Mouse (Mus musculus) CH12.LX (cell line): ENCODE results near the gene Gm21958. TPM values are rescaled to one million over a fixed set of nuclear protein-coding genes. Genes with fewer than 3 reads are reported as not detected.

Source experiments
- DNase-seq: peaks from one replicate; pipeline ENCODE4 v3.0.0-alpha.2; 2013; ENCODE audit errors: extremely low read depth
- H3K27ac ChIP-seq: 2 replicates; pipeline ENCODE4 v1.5.1; 2012; ENCODE audit warnings: low read depth, mild to moderate bottlenecking, control low read depth, moderate library complexity; ENCODE audit not compliant: insufficient read depth
- H3K27me3 ChIP-seq: replicated peaks from 2 replicates; pipeline ENCODE3; 2012; ENCODE audit warnings: inconsistent platforms
- H3K36me3 ChIP-seq, 2 experiments: replicated peaks in 1 of 2; 2 replicates each; pipeline versions ENCODE3 to v1.6.1; 2012; ENCODE audit warnings: inconsistent platforms in 1 of 2, low read length in 1 of 2, mild to moderate bottlenecking in 1 of 2, mixed read lengths in 1 of 2, moderate library complexity in 1 of 2; ENCODE audit not compliant: control insufficient read depth in 1 of 2, insufficient read depth in 1 of 2
- H3K4me1 ChIP-seq, 2 experiments: 2 replicates each; pipeline ENCODE4 v1.6.1; 2012; ENCODE audit warnings: inconsistent platforms in 1 of 2, moderate library complexity in 1 of 2; ENCODE audit not compliant: insufficient read depth in 2 of 2, control insufficient read depth in 1 of 2
- H3K4me2 ChIP-seq: 2 replicates; pipeline ENCODE4 v1.6.1; 2012; ENCODE audit warnings: low read depth, mild to moderate bottlenecking, control low read depth; ENCODE audit not compliant: poor library complexity, insufficient read depth, severe bottlenecking
- H3K4me3 ChIP-seq, 3 experiments: fragments of 150-350 bp in 1 of 3; sonication (generic) in 1 of 3; replicated peaks in 1 of 3; 2 replicates each; pipeline versions ENCODE3 to v1.5.1; 2011 to 2012; ENCODE audit warnings: low read depth in 2 of 3, low read length in 2 of 3, mild to moderate bottlenecking in 2 of 3, moderate library complexity in 2 of 3, control low read depth in 1 of 3, improper control_type of control experiment in 1 of 3, inconsistent platforms in 1 of 3, mixed read lengths in 1 of 3; ENCODE audit not compliant: poor library complexity in 1 of 3
- H3K79me2 ChIP-seq: replicated peaks from 2 replicates; pipeline ENCODE4 v1.6.1; 2012; ENCODE audit warnings: mild to moderate bottlenecking, moderate library complexity; ENCODE audit not compliant: control insufficient read depth, poor library complexity, insufficient read depth, severe bottlenecking; ENCODE audit errors: extremely low read depth
- H3K9ac ChIP-seq: 2 replicates; pipeline ENCODE4 v1.6.1; 2012; ENCODE audit warnings: low read depth, mild to moderate bottlenecking, control low read depth, moderate library complexity; ENCODE audit not compliant: insufficient read depth
- H3K9me3 ChIP-seq: replicated peaks from 2 replicates; pipeline ENCODE3; 2012; ENCODE audit warnings: low read length, inconsistent platforms, mixed read lengths
- BHLHE40 ChIP-seq: IDR thresholded peaks from 2 replicates; pipeline ENCODE4 v1.6.1; 2011; ENCODE audit warnings: mild to moderate bottlenecking, low read depth, low read length, improper control_type of control experiment
- CHD1 ChIP-seq: IDR thresholded peaks from 2 replicates; pipeline ENCODE4 v1.6.1; 2012; ENCODE audit warnings: low read depth, low read length, improper control_type of control experiment, inconsistent platforms
- CTCF ChIP-seq, 2 experiments: IDR thresholded peaks in 1 of 2; conservative IDR thresholded peaks in 1 of 2; 2 replicates each; pipeline ENCODE4 v1.5.1; 2011 to 2012; ENCODE audit warnings: low read depth in 2 of 2, low read length in 2 of 2, improper control_type of control experiment in 1 of 2, inconsistent platforms in 1 of 2, mild to moderate bottlenecking in 1 of 2, moderate library complexity in 1 of 2
- E2F4 ChIP-seq: IDR thresholded peaks from 2 replicates; pipeline ENCODE4 v1.6.1; 2011; ENCODE audit warnings: low read depth, low read length, improper control_type of control experiment; ENCODE audit not compliant: insufficient replicate concordance
- ELF1 ChIP-seq: IDR thresholded peaks from 2 replicates; pipeline ENCODE4 v1.6.1; 2014; ENCODE audit warnings: low read depth, mild to moderate bottlenecking, inconsistent platforms, low read length, improper control_type of control experiment
- EP300 ChIP-seq: IDR thresholded peaks from 2 replicates; pipeline ENCODE4 v1.6.1; 2011; ENCODE audit warnings: low read length, improper control_type of control experiment
- ETS1 ChIP-seq: conservative IDR thresholded peaks from 2 replicates; pipeline ENCODE4 v1.6.1; 2012; ENCODE audit warnings: low read depth, mild to moderate bottlenecking, inconsistent platforms, low read length, improper control_type of control experiment, moderate library complexity
- GABPA ChIP-seq: IDR thresholded peaks from 2 replicates; pipeline ENCODE4 v1.6.1; 2012; ENCODE audit warnings: low read depth, low read length, improper control_type of control experiment, inconsistent platforms; ENCODE audit not compliant: insufficient replicate concordance
- HCFC1 ChIP-seq: IDR thresholded peaks from 2 replicates; pipeline ENCODE4 v1.6.1; 2012; ENCODE audit warnings: low read depth, mild to moderate bottlenecking, inconsistent platforms, low read length, improper control_type of control experiment
- IRF4 ChIP-seq: IDR thresholded peaks from 2 replicates; pipeline ENCODE4 v1.6.1; 2014; ENCODE audit warnings: low read depth, mild to moderate bottlenecking, inconsistent platforms, low read length, improper control_type of control experiment
- JUN ChIP-seq: IDR thresholded peaks from 2 replicates; pipeline ENCODE4 v1.6.1; 2011; ENCODE audit warnings: low read depth, mild to moderate bottlenecking, low read length, improper control_type of control experiment, moderate library complexity; ENCODE audit not compliant: insufficient read depth
- JUND ChIP-seq: conservative IDR thresholded peaks from 2 replicates; pipeline ENCODE4 v1.6.1; 2011; ENCODE audit warnings: low read depth, low read length, improper control_type of control experiment
- MAFK ChIP-seq: IDR thresholded peaks from 2 replicates; pipeline ENCODE4 v1.6.1; 2011; ENCODE audit warnings: low read length, improper control_type of control experiment; ENCODE audit not compliant: insufficient replicate concordance
- MAX ChIP-seq: IDR thresholded peaks from 2 replicates; pipeline ENCODE4 v1.6.1; 2011; ENCODE audit warnings: low read length, improper control_type of control experiment
- MAZ ChIP-seq: IDR thresholded peaks from 2 replicates; pipeline ENCODE4 v1.6.1; 2012; ENCODE audit warnings: low read depth, mild to moderate bottlenecking, inconsistent platforms, low read length, improper control_type of control experiment, moderate library complexity
- MEF2A ChIP-seq: IDR thresholded peaks from 2 replicates; pipeline ENCODE4 v1.6.1; 2014; ENCODE audit warnings: low read depth, mild to moderate bottlenecking, inconsistent platforms, low read length, improper control_type of control experiment, borderline replicate concordance
- MXI1 ChIP-seq: IDR thresholded peaks from 2 replicates; pipeline ENCODE4 v1.6.1; 2011; ENCODE audit warnings: mild to moderate bottlenecking, low read depth, low read length, improper control_type of control experiment
- NELFE ChIP-seq: IDR thresholded peaks from 2 replicates; pipeline ENCODE4 v1.6.1; 2011; ENCODE audit warnings: low read depth, low read length, improper control_type of control experiment
- PAX5 ChIP-seq: IDR thresholded peaks from 2 replicates; pipeline ENCODE4 v1.6.1; 2012; ENCODE audit warnings: low read length, inconsistent platforms, mixed read lengths
- POLR2A ChIP-seq: IDR thresholded peaks from 2 replicates; pipeline ENCODE4 v1.6.1; 2011; ENCODE audit warnings: low read depth, mild to moderate bottlenecking, improper control_type of control experiment, low read length
- POLR2AphosphoS2 ChIP-seq: IDR thresholded peaks from 2 replicates; pipeline ENCODE4 v1.6.1; 2011; ENCODE audit warnings: low read depth, low read length, improper control_type of control experiment
- RCOR1 ChIP-seq: conservative IDR thresholded peaks from 2 replicates; pipeline ENCODE4 v1.6.1; 2012; ENCODE audit warnings: low read depth, mild to moderate bottlenecking, inconsistent platforms, low read length, improper control_type of control experiment
- SIN3A ChIP-seq: IDR thresholded peaks from 2 replicates; pipeline ENCODE4 v1.6.1; 2012; ENCODE audit warnings: low read length, improper control_type of control experiment, inconsistent platforms
- TBP ChIP-seq: conservative IDR thresholded peaks from 2 replicates; pipeline ENCODE4 v1.6.1; 2011; ENCODE audit warnings: low read depth, low read length, improper control_type of control experiment
- TCF12 ChIP-seq: IDR thresholded peaks from 2 replicates; pipeline ENCODE4 v1.6.1; 2014; ENCODE audit warnings: low read depth, mild to moderate bottlenecking, inconsistent platforms, low read length, improper control_type of control experiment
- UBTF ChIP-seq: IDR thresholded peaks from 2 replicates; pipeline ENCODE4 v1.6.1; 2012; ENCODE audit warnings: low read depth, mild to moderate bottlenecking, inconsistent platforms, low read length, improper control_type of control experiment, moderate library complexity
- USF1 ChIP-seq: IDR thresholded peaks from 2 replicates; pipeline ENCODE4 v1.6.1; 2014; ENCODE audit warnings: low read depth, mild to moderate bottlenecking, inconsistent platforms, low read length, improper control_type of control experiment
- USF2 ChIP-seq: conservative IDR thresholded peaks from 2 replicates; pipeline ENCODE4 v1.6.1; 2011; ENCODE audit warnings: low read depth, low read length, improper control_type of control experiment
- ZC3H11A ChIP-seq: IDR thresholded peaks from 2 replicates; pipeline ENCODE4 v1.6.1; 2012; ENCODE audit warnings: low read depth, mild to moderate bottlenecking, inconsistent platforms, low read length, improper control_type of control experiment
- ZKSCAN1 ChIP-seq: IDR thresholded peaks from 2 replicates; pipeline ENCODE4 v1.6.1; 2012; ENCODE audit warnings: low read depth, inconsistent platforms, low read length, improper control_type of control experiment, borderline replicate concordance
- ZMIZ1 ChIP-seq: IDR thresholded peaks from 2 replicates; pipeline ENCODE4 v1.6.1; 2012; ENCODE audit warnings: low read depth, mild to moderate bottlenecking, inconsistent platforms, low read length, improper control_type of control experiment
- ZNF384 ChIP-seq: IDR thresholded peaks from 2 replicates; pipeline ENCODE4 v1.6.1; 2012; ENCODE audit warnings: low read depth, low read length, improper control_type of control experiment, inconsistent platforms
- dilution Hi-C: fragments of 300-500 bp; cut with MboI; formaldehyde crosslinking; loops from 2 replicates; pipeline ENCODE4 v1.14.3; 2020; ENCODE audit warnings: low sequenced_read_pairs; ENCODE audit not compliant: extremely low pct_unique_long_range_greater_than_20kb, extremely low pct_ligation_motif_present
- in situ Hi-C: fragments of 300-500 bp; cut with MboI; formaldehyde crosslinking; loops from 3 replicates; pipeline ENCODE4 v1.14.3; 2019; ENCODE audit warnings: low sequenced_read_pairs, low pct_ligation_motif_present, low pct_unique_long_range_greater_than_20kb, mixed read lengths
- polyA plus RNA-seq: library from polyadenylated mRNA; unstranded; fragments of >175 nt; gene quantifications from 2 replicates; pipeline ENCODE4 v1.2.1, GENCODE M21; 2012; ENCODE audit warnings: low read depth; ENCODE audit not compliant: insufficient read length
- total RNA-seq, 2 experiments: library from RNA; depleted of rRNA; stranded (reverse); fragments of 300-350 nt in 1 of 2; fragments of >200 nt in 1 of 2; gene quantifications; 2 replicates each; pipeline ENCODE4 v1.2.3; 2012 to 2014

The Gm21958 gene
- total and polyA plus RNA-seq, 3 experiments: 0.61 TPM; not detected in 2

- dilution Hi-C loops: no loop called here
- peaks cover 23 to 78% of the 10 kb centered on the region in 2 experiments for H3K4me1 ChIP-seq
- no peak for TF ChIP-seq CTCF (conservative IDR thresholded peaks at IDR 0.05 in 1 of 2, IDR thresholded peaks at IDR 0.05 in 1 of 2; ENCODE audit: low read depth in 2 of 2, low read length in 2 of 2)
- TF ChIP-seq MAZ: no peak
- no peak for TF ChIP-seq IRF4
- TF ChIP-seq HCFC1: no peak
- no peak for TF ChIP-seq ETS1
- TF ChIP-seq ELF1: no peak
- no peak for TF ChIP-seq MEF2A
- no peak for TF ChIP-seq GABPA
- no peak for TF ChIP-seq PAX5
- no peak for TF ChIP-seq TCF12
- no peak for TF ChIP-seq ZNF384
- TF ChIP-seq POLR2A: no peak
- no peak for TF ChIP-seq ZMIZ1
- TF ChIP-seq RCOR1: no peak
- no peak for TF ChIP-seq EP300
- TF ChIP-seq ZC3H11A: no peak
- TF ChIP-seq NELFE: no peak
- no peak for TF ChIP-seq CHD1
- TF ChIP-seq POLR2AphosphoS2: no peak
- TF ChIP-seq SIN3A: no peak
- TF ChIP-seq, all 38 proteins: peak for 0
- Histone ChIP-seq H3K9me3 (no peaks in the 10 kb centered on the region), H3K79me2 (peaks cover 22% of the 10 kb centered on the region), H3K9ac (no peak overlapping the region), H3K36me3 (peaks cover 54 to 71% of the 10 kb centered on the region in 2 experiments), H3K4me2 (no peak overlapping the region), H3K4me3 (no peak overlapping the region), H3K27me3 (no peaks in the 10 kb centered on the region), H3K27ac (no peak overlapping the region)
- in situ Hi-C loops: no loop called here
- DNase-seq: no peak
Observed at GRCm38 (mm10) chr3:54725344-54725743, 11.2 kb upstream of the Gm21958 start.

GRCm38 (mm10) chr3:54723741-54724500 is 9.8 kb upstream of the Gm21958 start:
- peak; percentile 87 for DNase-seq
- Histone ChIP-seq H3K4me1 (peaks cover 18 to 66% of the 10 kb centered on the region in 2 experiments; a peak in 3 of 4 replicates), H3K27me3 (no peaks in the 10 kb centered on the region), H3K9me3 (no peaks in the 10 kb centered on the region), H3K4me2 (peak overlapping the region; percentile 70), H3K4me3 (peak overlapping the region in 2 of 3 experiments; percentile 11 to 26), H3K36me3 (peaks cover 45 to 65% of the 10 kb centered on the region in 2 experiments), H3K79me2 (peaks cover 22% of the 10 kb centered on the region), H3K27ac (peak overlapping the region; percentile 97), H3K9ac (peak overlapping the region; percentile 22; the same call in 1 of the 2 replicates)
- in situ Hi-C loops: no loop called here
- dilution Hi-C loops: no loop called here
- TF ChIP-seq ELF1 (peak; percentile 89), UBTF (no peak), MAX (peak; percentile 86), MAZ (no peak), USF2 (no peak), USF1 (no peak), TBP (0 out of 2 replicates have a peak, but pooled peaks have one; percentile 20), IRF4 (peak; percentile 96), POLR2AphosphoS2 (no peak), BHLHE40 (peak; percentile 74), ZKSCAN1 (no peak), E2F4 (no peak), MXI1 (peak; percentile 93), ETS1 (peak; percentile 70), JUN (peak; percentile 57), MAFK (no peak), ZNF384 (no peak), ZMIZ1 (no peak), HCFC1 (no peak), JUND (peak; percentile 73; the same call in 1 of the 2 replicates)
